Mouse (Mus musculus): ENCODE data around the gene Tmem86b. TPM values are rescaled to one million over a fixed set of nuclear protein-coding genes. Genes with fewer than 3 reads are reported as not detected.
A peak's percentile ranks its signal among the peaks of the same experiment; 100 is the strongest.
"Not testable (repeated sequence)": the region's sequence is repeated elsewhere in the genome, so short reads cannot be mapped to it uniquely, and the experiment has no call there.

Tmem86b gene
- total RNA-seq, 2 experiments from 2014 or later = 7.4 to 9.6 TPM

DNA sequence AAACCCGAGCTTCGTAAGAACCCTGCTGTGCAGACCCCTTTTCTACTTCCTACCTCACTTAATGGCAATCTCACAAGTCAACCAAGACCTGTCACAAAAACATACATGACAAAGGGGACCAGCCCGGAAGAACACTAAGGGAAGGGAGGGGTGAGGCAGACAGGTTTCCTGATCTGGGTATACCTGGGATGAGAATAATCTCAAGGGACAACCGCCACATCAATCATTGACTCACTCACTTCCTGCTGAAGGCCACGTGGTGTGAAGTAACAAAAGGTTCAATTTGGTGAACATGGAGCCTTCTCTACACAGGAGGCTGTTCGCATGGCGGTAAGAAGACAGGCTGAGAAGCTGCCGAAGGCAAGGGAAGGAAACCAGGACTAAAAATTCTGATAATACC, 20.4 kb upstream of the Tmem86b start:
- DNase-seq (ENCODE audit: low spot score in 2 of 2) = no peak

DNA sequence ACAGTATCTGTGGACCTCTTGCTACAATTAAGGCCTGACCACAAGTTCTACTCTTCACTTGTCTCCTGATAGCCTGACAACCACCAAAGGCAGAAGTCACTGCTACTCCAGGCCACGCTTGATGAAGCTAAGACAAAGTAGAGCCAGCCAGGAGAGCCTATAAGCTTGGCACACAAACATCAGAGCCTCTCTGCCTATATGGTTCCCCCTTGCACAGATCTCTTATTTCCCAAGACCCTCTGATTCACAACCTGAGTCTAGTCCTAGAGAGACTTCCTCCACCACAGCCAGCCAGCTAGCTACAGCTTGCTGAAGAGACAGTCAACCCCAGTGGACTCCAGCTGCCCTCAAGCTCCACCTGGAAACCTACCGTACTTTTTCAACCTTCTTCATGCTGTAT, 16.8 kb upstream of the Tmem86b start:
- no peak for DNase-seq (ENCODE audit: low spot score in 2 of 2)

DNA sequence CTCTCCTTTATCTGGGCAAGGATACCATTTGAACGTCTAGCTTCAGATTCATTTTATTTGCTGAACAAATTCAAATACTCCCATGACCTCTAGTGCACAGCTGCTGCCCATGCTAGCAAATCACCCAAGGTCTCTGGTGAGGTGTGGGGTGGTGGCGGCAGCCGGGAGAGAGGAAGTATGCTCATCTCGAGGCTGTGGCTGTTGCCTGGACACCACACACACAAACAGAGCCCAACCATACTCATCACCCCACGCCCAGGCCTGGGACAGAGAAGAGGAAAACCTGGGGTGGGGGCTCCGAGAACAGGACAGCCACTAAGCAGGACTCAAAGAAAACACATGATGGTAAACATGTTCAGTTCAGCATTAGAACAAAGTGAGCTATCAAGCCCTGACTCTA, 16.1 kb upstream of the Tmem86b start:
- no peak for DNase-seq (ENCODE audit: low spot score in 2 of 2)

DNA sequence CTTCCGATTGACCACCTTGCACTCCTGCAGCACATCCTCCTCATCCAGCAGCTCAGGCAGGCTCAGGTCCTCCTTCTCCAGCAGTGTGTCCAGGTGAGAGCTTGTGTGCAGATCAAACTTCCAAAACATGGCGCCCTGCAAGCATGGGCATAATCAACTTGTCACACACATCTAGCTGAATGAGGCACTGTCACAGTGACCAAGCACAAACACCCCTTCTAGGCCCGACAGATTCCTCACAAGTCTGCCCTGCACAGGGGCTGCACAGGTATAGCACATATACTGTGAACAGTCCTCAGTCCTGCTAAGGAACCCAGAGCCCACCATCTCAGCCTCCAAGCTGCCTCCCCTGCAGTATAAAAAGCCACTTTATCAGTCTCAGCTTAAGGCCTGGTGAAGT, 15.6 kb upstream of the Tmem86b start:
- DNase-seq (ENCODE audit: low spot score in 2 of 2) = no peak

DNA sequence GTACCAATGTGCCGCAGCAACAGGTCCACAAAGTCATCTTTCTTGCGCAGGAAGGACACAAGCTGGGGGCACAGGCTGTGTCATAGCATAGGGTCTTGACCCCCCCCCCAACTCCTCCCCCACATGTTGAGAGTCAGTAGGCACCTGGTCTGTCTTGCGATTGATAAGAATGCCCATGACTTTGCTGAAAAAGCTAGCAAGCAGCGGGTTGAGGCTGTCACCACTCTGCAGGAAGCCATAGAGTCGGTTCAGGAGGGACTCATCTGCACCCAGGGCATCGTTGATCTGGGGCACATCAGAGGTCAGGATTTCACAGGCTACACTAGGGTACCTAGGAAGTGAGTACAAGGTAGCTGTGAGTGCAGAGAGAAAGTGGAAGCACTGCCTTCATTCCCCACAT, 12.0 kb upstream of the Tmem86b start:
- DNase-seq (ENCODE audit: low spot score in 2 of 2) = no peak

DNA sequence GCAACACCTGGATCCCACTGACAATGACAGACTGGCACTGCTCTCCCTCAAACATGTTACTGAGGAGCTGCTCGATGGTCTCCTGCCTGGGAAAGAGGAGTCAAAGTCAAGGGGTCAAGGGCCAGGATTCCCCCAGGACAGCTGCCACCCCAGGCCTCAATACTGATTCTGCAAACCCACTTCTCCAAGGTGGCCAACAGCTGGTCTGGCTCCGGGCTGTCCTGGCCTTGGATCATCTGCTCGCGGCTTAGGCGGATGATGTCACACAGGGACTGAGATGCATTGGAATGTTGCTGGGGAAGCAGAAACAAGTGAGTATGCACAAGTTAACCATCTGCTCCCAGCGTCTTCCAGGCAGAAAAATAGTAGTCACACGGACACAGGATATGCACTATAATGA, 10.7 kb upstream of the Tmem86b start:
- no peak for DNase-seq (ENCODE audit: low spot score in 2 of 2)

DNA sequence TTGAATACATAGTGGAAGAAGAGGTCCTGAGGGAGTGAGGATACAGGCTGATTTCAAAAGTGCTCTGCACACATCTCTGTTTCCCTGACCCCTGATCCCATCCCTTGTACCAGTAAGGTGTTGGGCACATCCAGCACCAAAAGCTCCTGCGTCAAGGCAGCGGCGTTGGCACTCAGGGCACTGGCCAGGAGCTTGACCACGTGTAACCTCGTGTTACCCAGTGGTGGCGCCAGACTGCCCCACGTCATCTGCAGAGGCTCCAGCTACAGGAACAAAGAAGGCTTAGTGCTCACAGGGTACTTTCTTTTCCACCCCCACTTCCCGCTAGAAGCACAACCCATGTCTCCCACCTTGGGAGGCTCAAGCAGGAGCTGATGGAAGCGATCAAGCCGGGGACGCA, 9.9 kb upstream of the Tmem86b start:
- no peak for DNase-seq (ENCODE audit: low spot score in 2 of 2)

DNA sequence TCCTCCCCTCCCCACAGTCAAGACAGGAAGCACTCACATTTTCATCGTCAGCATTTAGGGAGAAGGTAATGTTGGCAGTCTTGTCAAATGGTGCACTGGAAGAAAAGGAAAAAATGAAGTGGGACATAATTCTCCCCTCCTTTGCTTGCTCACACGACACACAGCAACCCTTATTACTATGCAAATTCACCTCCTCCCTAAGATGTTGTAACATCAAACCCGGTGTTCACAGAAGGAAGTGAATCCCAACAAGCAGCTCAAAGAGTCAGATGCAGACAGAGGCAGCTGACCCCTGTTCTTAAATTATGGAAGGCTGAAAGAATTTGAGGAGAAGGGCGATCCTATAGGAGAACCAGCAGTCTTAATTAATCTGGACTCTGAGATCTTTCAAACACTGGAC, 5.0 kb upstream of the Tmem86b start:
- no peak for DNase-seq (ENCODE audit: low spot score in 2 of 2)

DNA sequence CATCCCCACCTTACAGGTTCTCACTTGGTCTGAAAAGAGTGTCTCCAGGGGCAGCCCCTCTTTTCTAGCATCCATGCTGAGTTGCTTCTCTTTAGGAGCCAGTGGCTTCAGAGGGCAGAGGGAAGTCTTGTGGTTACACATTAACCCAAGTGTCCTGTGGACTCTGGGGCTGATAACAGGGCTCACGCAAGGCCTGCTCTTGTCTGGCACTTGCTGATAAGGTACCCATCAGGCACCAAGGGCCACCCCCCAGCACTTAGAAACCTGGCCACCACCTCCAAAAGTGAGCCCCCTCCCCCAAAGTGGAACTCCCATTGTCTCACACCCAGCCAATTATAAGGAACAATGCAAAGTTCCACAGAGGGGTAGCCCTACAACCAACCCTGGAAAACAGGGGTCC, 1.0 kb downstream of the Tmem86b start:
- no peak for DNase-seq (ENCODE audit: low spot score in 2 of 2)

DNA sequence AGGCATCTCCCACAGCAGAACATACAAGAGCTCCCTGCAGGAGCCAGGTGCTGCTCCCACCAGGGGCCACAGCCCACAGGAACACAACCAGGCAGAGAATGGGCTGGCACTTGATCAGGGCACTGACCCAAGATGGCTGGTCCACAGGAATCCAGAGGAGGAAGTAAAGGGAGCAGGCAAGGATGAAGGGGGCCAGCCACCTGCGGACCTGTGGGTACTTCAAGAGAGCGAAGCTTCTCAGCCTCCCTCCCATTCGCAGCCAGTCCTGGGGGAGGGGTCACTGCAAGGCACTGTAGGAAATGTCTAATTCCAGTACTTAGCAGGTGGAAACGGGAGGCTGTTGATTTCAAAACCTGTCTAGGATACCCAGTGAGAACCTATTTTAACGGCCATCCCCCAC, 1.6 kb downstream of the Tmem86b start:
- no peak for DNase-seq (ENCODE audit: low spot score in 2 of 2)

DNA sequence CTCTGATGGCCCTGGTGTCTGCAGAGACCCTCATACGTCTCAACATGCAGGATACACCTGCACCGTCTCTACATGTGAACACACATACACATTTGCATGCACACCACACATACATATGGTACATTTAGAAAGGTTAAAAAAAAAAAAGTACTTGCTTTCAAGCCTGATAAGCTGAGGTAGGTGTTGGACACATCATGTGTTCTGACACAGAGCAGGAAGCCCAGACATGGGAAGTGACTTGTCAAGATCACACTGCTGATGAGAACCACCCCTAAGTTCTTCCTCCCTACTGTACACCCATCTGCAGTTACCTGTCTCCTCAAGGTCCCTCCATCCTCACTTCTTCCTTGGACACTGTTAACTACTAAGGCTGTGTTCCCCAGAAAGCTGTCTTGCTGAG, 5.3 kb downstream of the Tmem86b start:
- DNase-seq (ENCODE audit: low spot score in 2 of 2) = no peak

DNA sequence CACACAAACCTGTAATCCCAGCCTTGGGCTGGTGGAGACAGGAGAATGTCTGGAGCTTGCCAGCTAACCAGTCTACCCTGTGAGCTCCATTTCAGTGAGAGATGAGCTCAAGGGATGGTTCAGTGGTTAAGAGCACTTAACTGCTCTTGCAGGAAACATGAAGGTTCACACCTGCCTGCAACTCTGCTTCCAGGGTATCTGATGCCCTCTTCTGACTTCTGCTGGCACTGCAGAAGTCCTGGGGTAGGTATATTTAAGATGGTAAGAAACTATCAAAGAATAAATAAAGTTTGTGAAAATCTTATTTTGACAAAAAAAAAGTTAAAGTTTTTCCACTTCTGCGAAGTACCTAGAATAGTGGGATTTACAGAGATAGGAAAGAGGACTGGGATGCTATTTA, 6.9 kb downstream of the Tmem86b start:
- no peak for DNase-seq (ENCODE audit: low spot score in 2 of 2)

DNA sequence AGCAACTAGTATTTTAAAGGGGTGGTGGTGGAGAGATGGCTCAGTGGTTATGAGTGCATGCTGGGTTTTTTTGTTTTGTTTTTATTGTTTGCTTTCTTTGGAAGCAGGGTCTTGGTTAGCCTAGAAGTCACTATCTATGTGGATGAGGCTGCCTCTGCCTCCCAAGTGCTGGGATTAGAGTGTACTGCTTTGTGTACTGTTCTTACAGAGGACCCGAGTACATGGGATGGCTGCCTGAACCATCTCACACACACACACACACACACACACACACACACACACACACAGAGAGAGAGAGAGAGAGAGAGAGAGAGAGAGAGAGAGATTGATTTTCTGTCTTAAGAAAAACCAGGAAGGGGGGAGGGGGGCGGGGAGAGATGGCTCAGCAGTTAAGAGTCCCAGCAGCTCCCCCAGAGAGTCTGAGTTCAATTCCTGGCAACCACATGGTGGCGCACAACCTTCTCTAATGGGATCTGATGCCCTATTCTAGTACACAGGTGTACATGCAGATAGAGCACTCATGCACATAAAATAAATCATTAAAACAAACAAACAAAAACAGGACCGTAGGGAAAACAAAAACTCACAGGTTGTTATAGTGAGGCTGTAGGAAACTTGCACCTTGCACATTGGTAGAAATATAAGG, 7.6 kb downstream of the Tmem86b start:
- peak in 1 of 2 experiments; percentile 53 for DNase-seq (ENCODE audit: low spot score in 2 of 2)

DNA sequence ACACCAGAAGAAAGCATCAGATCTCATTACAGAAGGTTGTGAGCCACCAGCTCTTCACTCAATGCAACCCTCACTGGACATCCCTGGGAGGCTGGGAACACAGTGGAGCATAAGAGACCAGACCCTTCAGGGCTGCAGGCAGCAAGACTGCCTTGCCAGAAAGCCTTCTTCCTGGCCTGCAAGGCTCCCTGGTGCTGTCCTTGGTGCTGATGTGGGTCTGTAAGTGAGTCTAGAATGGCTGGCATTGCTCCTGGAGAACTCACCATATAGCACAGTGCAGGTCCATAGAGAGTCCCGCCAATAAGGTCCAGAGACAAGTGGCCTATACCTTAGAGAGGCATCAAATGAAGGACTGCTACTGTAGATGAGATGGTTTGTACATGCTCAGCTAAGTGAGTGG, 11.2 kb downstream of the Tmem86b start:
- peak in 1 of 2 experiments; percentile 33 for DNase-seq (ENCODE audit: low spot score in 2 of 2)

DNA sequence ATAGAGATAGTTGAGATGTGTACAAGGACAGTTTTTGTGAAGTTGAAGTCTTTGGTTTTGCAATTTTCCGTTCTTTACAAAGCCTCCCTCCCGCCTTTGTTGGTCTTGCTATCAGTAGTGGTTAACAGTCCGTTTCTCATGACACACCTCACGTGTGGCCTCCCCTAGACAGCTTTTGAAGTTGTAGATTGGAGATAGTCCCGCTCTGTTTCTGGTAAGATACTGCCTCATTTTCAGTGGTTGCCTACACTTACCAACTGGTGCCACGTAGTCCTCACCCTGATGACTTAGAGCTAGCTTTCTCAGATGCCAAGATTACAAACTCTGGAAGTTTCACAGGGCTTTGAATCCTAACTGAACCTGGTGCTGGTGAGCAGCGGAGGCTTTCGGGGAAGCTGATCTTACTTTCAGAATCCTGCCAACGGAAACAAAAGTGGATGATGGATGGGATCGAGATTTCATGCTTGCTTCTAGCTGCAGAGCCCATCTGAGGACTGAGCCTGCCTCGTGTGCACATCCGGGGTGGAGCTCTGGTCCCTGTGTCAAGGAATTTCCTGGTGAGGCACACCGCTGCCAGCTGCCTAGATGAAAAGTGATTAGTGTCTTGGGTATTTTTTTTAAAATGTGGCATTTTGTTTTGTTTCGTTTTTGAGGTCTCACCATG, 17.4 kb downstream of the Tmem86b start:
- no peak for DNase-seq (ENCODE audit: low spot score in 2 of 2)

DNA sequence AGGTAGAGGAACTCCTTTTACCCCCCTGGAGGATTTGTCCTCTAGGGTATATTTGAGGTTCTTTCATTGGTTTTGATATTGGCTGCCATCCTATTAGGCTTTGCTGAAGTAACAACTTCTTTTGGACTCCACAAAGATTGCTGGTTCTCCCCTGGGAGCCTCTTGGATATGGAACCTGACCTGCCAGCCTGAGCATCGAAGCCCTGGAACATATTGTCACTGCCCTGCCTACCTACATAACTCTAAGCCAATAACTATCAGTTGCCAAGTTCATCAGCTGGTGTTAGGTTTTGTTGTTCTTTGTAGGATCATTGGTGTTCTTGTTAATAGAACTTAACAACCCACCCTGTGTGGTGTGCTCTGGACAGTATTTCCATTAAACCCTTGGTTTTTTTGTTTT, 18.3 kb downstream of the Tmem86b start:
- DNase-seq (ENCODE audit: low spot score in 2 of 2) = no peak

DNA sequence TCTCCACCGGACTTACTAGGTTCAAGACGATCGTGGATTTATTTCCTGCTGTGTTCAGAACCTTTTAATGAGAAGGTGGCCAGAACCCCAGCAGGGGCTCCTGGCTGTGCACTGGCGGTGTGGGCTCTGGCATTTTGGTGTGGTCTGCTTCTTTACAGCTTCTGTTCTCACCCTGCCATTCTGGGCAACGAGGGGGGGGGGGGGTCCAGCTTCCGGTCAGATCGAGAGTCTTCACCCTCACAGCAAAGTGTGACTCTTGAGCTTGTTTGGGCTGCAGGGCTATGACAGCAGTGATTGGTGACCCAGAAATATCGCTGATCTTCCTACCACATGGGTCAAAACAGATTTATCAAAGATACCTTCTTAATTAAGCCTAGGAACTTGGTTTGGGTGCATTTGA, 18.8 kb downstream of the Tmem86b start:
- DNase-seq (ENCODE audit: low spot score in 2 of 2) = no peak

DNA sequence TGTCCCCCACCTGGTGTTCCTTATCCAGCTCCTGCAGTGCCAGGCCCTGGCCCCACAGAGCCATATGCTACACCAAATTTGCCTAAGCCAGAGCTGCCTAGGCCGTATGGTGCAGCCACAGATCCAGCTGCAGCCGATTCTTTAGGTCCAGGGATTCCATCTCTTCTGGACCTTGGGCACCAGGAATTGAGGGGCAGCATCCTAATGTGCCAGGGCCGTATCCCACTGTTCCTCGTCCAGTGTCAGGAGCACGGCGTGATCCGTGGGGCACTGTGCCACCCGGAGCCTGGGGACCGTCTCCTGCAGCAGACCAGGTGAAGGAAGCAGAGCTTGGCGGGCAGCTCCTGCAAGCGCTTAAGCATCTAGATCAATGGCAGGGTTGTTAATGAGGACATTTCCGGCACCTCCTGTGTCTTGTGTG, 19.3 kb downstream of the Tmem86b start:
- no peak for DNase-seq (ENCODE audit: low spot score in 2 of 2)

DNA sequence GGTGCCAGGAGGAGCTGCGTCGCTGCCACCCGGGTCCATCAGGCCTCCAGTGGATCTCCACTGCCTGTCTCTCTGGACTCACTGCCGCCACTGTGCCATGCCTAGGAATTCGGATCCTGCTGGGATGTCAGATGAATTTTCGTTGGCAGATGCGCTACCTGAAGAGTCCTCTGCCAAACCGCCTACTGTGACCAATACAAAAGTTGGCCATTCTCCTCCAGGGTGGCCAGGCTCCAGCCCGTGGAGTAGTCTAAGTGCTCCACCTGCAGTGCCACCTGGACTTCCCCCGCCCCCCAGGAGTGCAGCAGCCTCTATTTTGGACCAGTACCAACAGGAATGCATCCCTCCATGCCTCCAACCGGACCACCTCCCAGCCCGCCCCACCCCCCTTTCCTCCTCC, 19.7 kb downstream of the Tmem86b start:
- DNase-seq (ENCODE audit: low spot score in 2 of 2) = no peak

DNA sequence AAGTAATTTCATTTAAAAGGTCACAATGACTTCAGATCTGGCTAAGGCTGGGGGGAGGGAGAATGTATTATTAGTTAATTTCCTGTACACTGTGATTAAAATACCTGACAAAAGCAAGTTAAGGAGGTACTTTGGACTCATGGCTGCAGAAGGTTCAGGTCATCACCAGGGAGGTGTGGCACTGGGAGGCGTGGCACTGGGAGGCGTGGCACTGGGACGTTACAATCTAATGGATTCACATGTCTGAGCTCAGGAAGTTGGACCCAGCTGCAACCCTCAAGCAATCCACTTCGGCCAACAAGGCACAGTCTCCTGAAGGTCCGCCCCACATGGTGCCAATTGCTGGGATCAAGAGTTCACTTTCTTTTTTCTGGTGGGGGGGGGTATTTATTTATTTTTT, 23.2 kb downstream of the Tmem86b start:
- DNase-seq (ENCODE audit: low spot score in 2 of 2) = no peak

DNA sequence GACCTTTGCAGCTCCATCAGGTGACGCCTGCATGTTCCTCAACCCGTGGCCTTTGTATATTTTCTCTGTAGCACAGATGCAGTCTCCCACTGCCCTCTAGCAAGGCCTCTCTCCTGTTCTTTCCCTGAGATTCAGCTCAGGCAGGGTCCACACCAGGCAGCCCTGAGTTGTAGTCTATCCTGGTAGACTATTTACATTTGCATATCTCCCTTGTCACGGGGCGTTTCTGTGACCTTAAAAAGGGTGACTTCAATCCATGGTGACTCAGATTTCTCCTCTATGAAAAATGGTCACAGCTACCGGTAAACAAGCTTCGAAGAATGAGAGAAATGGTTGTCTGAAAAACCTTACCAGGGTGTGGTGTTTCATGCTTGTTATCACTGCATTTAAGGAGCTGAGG, 27.3 kb downstream of the Tmem86b start, which contains the start of gene Ptprh:
Gene Ptprh (minus strand): TSS at position 169 of the 400 bp plus-strand sequence.
- no peak for DNase-seq (ENCODE audit: low spot score in 2 of 2)

DNA sequence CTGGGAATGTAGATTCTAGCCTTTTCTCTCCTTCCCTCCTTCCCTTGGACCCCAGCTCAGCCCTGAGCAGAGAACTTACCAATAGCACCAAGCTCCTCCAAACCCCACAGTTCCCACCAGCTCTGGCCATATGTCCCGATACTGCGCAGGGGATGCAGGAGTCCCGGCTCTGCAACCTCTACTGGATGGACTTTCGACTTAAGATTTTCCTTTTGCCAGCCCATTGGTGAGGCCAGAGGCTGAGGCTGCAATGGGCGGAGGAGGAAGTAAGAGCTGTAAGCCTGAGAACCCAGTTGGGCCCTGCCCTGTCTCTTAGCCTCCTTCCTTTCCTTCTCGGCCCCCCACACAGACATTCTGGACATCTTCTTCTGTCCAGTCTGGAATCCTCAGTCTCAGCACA, 28.3 kb downstream of the Tmem86b start:
- DNase-seq (ENCODE audit: low spot score in 2 of 2) = no peak

DNA sequence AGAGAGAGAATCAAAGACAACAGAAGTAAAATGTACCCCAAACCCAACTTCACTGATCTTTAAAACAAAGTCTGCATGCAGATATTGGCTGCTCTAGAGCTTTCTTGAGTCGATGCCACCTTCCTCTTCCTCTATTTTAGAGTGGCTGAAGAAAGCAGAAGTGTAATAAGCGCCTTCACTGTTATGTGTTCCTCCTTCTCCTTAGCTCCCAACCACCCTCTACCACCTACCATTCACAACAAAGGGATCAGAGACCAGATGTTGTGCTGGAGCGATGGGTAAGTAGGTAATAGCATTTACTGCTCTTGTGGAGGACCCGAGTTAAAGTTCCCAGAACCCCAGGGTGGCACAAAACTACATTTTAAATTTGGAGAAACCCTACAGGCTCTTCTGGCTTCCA, 34.2 kb downstream of the Tmem86b start:
- DNase-seq (ENCODE audit: low spot score in 2 of 2) = not testable (repeated sequence)
